Mouse (Mus musculus) layer of hippocampus, adult 18-20 months (tissue): ENCODE measurements around the gene Abcb8. TPM values are rescaled to one million over a fixed set of nuclear protein-coding genes. Genes with fewer than 3 reads are reported as not detected.
A peak's percentile ranks its signal among the peaks of the same experiment; 100 is the strongest.

Experiments used
- DNase-seq, 2 experiments: peaks; one replicate each; pipeline ENCODE4 v3.0.0; 2022; ENCODE audit warnings: low spot score in 2 of 2
- total RNA-seq, 2 experiments: library from RNA; stranded (reverse); gene quantifications; 2 replicates each; pipeline ENCODE4 v1.2.3; 2021

Abcb8 gene
- total RNA-seq, 2 experiments from 2014 or later: 57.0 to 60.1 TPM

DNA sequence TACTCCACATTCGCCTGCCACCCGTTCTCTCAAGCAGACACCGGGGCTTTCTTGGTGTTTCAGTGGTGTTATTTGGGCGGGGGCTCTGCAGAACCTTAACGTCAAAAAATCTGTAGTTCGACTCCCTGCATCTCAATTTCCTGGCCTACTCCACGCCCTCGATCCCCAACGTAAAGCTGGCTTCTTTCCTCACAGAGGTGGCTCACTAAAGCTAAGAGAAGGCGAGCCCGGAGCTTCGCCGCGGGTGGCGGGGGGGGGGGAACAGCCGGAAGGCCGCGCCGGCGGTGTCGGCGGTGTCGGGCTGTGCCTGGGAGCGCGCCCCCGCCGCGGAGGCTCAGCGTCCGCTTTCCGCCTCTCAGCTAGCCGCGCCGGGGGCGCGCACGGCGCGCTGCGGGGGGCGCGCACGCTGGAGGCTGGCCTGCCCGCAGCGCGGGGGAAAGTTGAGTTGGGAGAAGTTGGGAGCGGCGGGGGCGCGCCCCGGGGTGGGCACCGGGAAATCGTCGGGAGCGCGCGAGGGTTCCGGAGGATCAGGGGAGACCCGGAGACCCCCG, 31.5 kb downstream of the Abcb8 start:
- peak; percentile 48 to 73 for DNase-seq

- DNase-seq: no peak
Measured at GRCm38 (mm10) chr5:24425421-24426036, 32.1 kb downstream of the Abcb8 start.

DNA sequence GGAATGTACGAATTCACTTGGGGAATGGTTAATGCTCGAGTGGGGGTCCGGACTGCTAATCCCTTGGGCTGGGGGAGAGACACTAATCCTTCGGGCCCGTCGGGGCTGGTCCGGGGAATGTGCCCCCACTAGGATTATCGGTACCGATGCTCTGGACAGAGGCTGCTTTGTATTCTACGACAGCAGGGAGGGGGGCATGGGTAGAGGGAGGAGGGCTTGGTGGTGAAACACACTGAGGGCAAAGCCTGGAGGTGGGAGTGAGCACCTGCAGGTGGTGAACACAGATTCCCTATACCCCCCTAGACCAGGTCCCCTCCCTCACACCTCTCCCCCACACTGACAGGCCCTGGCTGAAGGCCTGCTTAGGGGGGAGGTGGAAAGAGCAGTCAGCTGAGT, 32.6 kb downstream of the Abcb8 start:
- DNase-seq: no peak

GRCm38 (mm10) chr5:24426556-24427284, 33.3 kb downstream of the Abcb8 start:
- DNase-seq: no peak

DNA sequence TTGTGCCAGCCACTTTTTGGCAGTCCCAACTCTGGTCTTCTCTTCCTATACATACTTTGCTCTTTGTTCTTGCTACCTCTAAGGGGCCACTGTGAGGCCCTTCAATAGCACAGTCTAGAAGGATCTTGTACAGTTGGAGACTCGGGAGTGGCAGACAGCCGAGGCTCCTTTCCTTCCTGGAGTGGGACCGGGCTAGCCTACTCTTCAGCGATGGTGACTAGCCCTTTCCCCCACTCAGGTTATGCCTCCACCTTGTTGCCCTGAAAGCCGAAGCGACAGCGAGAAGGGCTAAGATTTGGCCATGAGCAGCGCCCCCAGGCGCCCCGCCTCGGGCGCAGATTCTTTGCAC, 33.8 kb downstream of the Abcb8 start:
- DNase-seq: no peak

- DNase-seq: no peak
Measured at GRCm38 (mm10) chr5:24427981-24428402, 34.5 kb downstream of the Abcb8 start.

- DNase-seq: no peak
Measured at GRCm38 (mm10) chr5:24428596-24428995, 35.1 kb downstream of the Abcb8 start.

DNA sequence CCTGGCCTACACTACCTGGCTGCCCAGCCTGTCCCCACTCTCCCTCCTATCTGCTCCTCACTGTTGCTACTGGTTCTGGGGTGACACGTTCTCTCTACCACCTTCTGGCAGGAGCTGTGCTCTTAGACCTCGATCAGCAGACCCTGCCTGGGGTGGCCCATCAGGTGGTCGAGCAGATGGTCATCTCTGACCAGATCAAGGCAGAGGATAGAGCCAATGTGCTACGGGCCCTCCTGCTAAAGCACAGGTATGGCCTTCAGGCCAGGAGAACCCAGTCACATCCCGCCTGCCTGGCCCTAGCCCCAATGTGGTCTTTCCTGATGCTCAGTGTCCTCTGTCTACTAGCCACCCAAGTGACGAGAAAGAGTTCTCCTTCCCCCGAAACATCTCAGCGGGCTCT, 40.5 kb downstream of the Abcb8 start:
- no peak for DNase-seq

DNA sequence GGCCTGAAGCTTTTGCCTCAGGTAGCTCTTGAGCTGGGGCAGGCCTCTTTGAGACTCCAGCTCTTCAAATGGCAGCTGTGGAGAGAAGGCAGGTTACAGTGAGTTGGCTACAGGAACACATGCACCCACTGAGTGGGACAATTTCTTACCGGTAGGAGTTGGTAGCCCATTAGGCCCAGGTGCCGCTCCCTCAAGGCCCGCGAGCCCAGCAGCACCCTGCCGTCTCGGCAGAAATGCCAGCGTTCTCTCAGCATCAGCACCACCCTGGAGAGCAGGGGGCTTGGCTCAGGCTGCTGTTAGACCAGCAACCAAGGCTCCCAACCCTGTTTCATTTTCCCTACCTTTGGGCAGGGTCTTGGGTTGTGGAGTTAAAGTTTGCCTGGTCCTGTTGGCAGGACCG, 47.7 kb downstream of the Abcb8 start:
- no peak for DNase-seq

GRCm38 (mm10) chr5:24442029-24442428, 48.6 kb downstream of the Abcb8 start:
- DNase-seq: no peak

DNA sequence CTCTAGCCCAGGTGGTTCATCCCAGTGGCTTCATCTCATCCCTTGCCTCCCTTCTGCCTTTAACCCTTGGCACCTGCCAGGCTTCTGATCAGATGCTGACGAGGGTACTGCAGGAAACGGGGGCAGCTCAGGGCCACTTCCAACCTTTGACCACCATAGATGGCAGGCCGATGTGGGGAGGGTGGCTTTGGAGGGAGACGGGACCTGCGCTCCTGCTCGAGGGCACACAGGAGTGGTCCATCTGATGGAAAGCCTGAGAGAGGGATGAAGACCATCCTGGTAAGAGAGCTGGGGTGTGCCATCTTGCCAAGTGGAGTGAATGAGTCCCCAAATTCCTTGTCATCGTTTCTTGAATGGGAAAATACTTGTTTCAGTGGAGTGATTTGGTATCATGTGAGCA, 49.7 kb downstream of the Abcb8 start:
- DNase-seq: no peak

DNA sequence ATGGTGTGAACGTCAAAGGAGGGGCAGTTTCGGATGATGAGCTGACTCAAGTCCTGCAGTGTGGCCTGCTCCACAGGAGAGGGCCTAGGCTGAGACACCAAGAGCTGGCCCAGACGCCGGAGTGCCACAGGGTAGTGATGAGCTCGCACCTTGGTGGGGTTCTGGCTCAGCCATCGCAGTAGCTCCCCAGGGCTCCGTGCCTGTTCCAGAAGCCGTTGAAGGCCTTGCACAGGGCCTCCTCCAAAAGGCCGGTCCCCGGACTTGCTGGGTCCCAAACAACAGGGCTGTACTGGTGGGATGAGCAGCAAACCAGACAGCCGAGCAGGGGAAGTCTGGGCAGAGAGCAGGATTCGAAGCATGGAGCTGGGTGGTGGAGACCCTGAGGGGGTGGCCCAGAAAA, 50.5 kb downstream of the Abcb8 start:
- DNase-seq: no peak

- DNase-seq: peak; percentile 94 to 95
Measured at GRCm38 (mm10) chr5:24444746-24445427, 51.4 kb downstream of the Abcb8 start, which contains the start of gene Fastk. Gene Fastk (minus strand): TSS chr5:24445287.

GRCm38 (mm10) chr5:24445428-24446080, 52.1 kb downstream of the Abcb8 start:
- DNase-seq: no peak

DNA sequence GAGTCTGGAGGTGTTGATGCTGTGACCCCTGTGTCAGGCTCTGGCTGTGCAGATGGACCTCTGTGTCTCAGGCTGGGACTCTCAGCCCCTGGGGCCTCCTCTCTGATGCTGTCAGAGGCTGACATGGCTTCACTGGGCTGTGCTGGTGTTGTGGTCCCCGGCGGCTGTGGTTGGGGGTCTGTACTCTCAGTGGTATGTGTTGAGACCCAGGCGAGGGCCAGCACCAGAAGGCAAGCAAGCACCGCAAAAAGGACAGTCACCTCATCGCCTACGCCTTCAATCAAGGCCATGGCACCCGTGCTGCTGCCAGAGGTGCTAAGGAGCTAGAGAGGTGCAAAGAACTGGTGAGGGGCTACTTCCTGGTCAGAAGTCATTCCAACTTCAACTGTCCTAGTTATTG, 53.2 kb downstream of the Abcb8 start:
- DNase-seq: no peak

DNA sequence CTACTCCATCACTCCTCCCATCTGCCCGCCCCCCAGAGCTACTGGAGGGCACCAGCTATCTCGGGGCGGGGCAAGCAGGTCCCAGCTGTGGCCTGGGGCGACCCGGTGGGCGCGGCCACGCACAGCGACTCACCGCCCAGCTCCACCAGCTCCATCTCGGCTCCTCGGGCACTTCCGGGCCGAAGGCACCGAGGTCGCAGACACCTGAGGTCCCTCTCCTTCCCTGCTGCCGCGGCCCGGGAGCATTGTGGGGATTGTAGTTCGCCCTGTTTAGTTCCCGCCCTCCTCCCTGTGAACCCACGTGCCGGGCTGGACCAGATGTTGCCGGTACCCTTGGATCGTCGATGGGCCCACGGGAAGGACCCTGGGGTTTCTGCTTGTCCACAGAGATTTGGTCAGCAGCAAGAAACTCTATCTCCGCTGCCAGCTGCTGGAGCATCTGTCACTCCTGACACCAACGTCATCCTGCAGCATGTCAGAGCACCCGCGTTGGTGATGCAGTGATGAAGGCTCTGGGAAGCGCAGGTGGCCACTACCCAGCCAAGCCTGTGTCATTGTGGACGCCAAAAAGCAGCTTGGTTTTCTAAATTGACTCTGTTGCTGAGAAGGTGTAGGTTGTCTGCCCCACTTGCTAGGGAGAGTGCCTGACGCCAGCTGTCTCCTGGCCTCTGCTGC, 54.3 kb downstream of the Abcb8 start, which contains the start of gene Tmub1:
Gene Tmub1, minus strand, starts transcription at position 231 of the 675 bp plus-strand sequence.
- peak; percentile 79 to 86 for DNase-seq

DNA sequence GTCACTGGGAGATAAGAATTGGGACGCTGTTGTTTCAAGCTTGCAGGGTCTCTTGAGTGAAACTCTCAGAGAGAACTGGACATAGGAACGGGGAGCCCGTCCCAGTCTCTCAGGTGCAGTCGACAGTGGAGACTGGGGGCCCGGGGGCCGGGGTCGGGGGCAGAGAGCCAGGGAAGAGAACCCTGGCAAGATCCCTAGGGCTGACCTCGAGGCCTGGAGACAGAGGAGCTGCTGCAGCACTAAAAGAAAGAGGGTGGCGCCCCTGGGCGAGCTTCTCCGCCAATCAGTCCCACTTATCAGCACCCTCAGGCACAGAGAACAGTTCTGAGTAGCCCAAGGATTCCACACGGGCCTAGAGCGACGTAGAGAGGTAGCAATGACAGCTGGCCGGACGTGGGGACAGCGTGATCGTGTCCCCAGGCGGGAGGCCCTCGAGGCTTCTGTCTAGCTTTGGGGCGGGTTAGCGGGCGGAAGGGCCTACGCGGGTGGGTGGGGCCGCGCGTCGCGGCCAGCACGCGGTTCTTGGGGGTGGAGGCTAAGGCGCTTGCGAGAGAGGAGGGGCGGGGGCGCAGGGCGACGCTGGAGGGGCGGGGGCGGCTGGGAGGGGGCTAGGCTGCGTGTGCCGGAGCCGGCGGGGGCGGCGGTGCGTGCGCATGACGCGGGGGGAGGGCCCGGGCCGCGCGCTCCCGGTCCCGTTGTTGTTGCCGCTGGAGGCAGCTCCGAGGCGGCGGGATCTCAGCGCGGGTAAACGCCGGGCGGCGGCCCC, 58.0 kb downstream of the Abcb8 start:
- peak; percentile 79 to 93 for DNase-seq

DNA sequence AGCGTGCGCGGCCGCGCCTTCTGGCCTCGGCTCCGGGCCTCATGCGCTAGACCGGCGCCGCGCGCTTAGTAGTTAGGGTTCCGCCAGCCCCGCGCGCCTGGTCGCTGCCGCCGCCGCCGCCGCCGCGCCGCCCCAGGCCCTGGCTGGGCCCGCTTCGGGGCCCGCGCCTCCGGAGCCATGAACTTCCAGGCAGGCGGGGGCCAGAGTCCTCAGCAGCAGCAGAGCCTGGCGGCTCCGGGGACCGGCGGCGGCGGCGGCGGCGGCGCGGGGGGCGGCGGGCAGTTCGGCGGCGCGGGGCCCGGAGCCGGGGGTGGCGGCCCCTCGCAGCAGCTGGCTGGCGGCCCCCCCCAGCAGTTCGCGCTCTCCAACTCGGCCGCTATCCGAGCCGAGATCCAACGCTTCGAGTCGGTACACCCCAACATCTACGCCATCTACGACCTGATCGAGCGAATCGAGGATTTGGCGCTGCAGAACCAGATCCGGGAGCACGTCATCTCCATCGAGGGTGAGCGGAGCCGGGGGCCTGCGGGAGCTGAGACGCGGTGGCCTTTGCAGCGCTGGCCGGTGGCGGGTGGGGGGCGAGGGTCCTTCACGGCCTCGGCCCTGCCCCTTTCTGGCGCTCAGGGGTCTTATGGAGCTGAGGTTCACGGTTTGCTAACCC, 58.7 kb downstream of the Abcb8 start, which contains the start of gene Agap3:
Gene Agap3, plus strand, starts transcription at position 148 of the 661 bp plus-strand sequence.
- DNase-seq: no peak

- peak in 1 of 2 experiments; percentile 51 for DNase-seq
Measured at GRCm38 (mm10) chr5:24452691-24453233, 59.3 kb downstream of the Abcb8 start.
